Mouse (Mus musculus): ENCODE data around the gene Tmem186. TPM values are rescaled to one million over a fixed set of nuclear protein-coding genes. Genes with fewer than 3 reads are reported as not detected.

The Tmem186 gene
- total RNA-seq, 1 experiment from 2014 or later = 20.9 TPM

- no peak for ATAC-seq (replicated peaks in 1 of 2; ENCODE audit: insufficient read depth in 1 of 2, low FRiP score in 2 of 2, low TSS enrichment in 1 of 2, low read depth in 1 of 2, poor library complexity in 2 of 2, severe bottlenecking in 2 of 2)
Measured at GRCm38 (mm10) chr16:8670041-8671035, 32.8 kb upstream of the Tmem186 start.

- ATAC-seq (replicated peaks in 1 of 2; ENCODE audit: insufficient read depth in 1 of 2, low FRiP score in 2 of 2, low TSS enrichment in 1 of 2, low read depth in 1 of 2, poor library complexity in 2 of 2, severe bottlenecking in 2 of 2) = no peak
Measured at GRCm38 (mm10) chr16:8669432-8669831, 31.9 kb upstream of the Tmem186 start.

GRCm38 (mm10) chr16:8668386-8668785 lies 30.9 kb upstream of the Tmem186 start:
- no peak for ATAC-seq (replicated peaks in 1 of 2; ENCODE audit: insufficient read depth in 1 of 2, low FRiP score in 2 of 2, low TSS enrichment in 1 of 2, low read depth in 1 of 2, poor library complexity in 2 of 2, severe bottlenecking in 2 of 2)

GRCm38 (mm10) chr16:8667814-8668213 lies 30.3 kb upstream of the Tmem186 start:
- ATAC-seq (replicated peaks in 1 of 2; ENCODE audit: insufficient read depth in 1 of 2, low FRiP score in 2 of 2, low TSS enrichment in 1 of 2, low read depth in 1 of 2, poor library complexity in 2 of 2, severe bottlenecking in 2 of 2) = no peak

- peak; percentile 13 to 25; a peak in 2 of 4 replicates for ATAC-seq (replicated peaks in 1 of 2; ENCODE audit: insufficient read depth in 1 of 2, low FRiP score in 2 of 2, low TSS enrichment in 1 of 2, low read depth in 1 of 2, poor library complexity in 2 of 2, severe bottlenecking in 2 of 2)
Measured at GRCm38 (mm10) chr16:8667261-8667660, 29.7 kb upstream of the Tmem186 start.

GRCm38 (mm10) chr16:8666452-8666851 lies 28.9 kb upstream of the Tmem186 start:
- no peak for ATAC-seq (replicated peaks in 1 of 2; ENCODE audit: insufficient read depth in 1 of 2, low FRiP score in 2 of 2, low TSS enrichment in 1 of 2, low read depth in 1 of 2, poor library complexity in 2 of 2, severe bottlenecking in 2 of 2)

- ATAC-seq (replicated peaks in 1 of 2; ENCODE audit: insufficient read depth in 1 of 2, low FRiP score in 2 of 2, low TSS enrichment in 1 of 2, low read depth in 1 of 2, poor library complexity in 2 of 2, severe bottlenecking in 2 of 2) = no peak
Measured at GRCm38 (mm10) chr16:8665367-8665766, 27.9 kb upstream of the Tmem186 start.

GRCm38 (mm10) chr16:8663606-8664539 lies 26.4 kb upstream of the Tmem186 start:
- no peak for ATAC-seq (replicated peaks in 1 of 2; ENCODE audit: insufficient read depth in 1 of 2, low FRiP score in 2 of 2, low TSS enrichment in 1 of 2, low read depth in 1 of 2, poor library complexity in 2 of 2, severe bottlenecking in 2 of 2)

GRCm38 (mm10) chr16:8663022-8663421 lies 25.5 kb upstream of the Tmem186 start:
- no peak for ATAC-seq (replicated peaks in 1 of 2; ENCODE audit: insufficient read depth in 1 of 2, low FRiP score in 2 of 2, low TSS enrichment in 1 of 2, low read depth in 1 of 2, poor library complexity in 2 of 2, severe bottlenecking in 2 of 2)

GRCm38 (mm10) chr16:8658764-8659163 lies 21.3 kb upstream of the Tmem186 start:
- no peak for ATAC-seq (replicated peaks in 1 of 2; ENCODE audit: insufficient read depth in 1 of 2, low FRiP score in 2 of 2, low TSS enrichment in 1 of 2, low read depth in 1 of 2, poor library complexity in 2 of 2, severe bottlenecking in 2 of 2)

- no peak for ATAC-seq (replicated peaks in 1 of 2; ENCODE audit: insufficient read depth in 1 of 2, low FRiP score in 2 of 2, low TSS enrichment in 1 of 2, low read depth in 1 of 2, poor library complexity in 2 of 2, severe bottlenecking in 2 of 2)
Measured at GRCm38 (mm10) chr16:8658349-8658748, 20.8 kb upstream of the Tmem186 start.

- ATAC-seq (replicated peaks in 1 of 2; ENCODE audit: insufficient read depth in 1 of 2, low FRiP score in 2 of 2, low TSS enrichment in 1 of 2, low read depth in 1 of 2, poor library complexity in 2 of 2, severe bottlenecking in 2 of 2) = no peak
Measured at GRCm38 (mm10) chr16:8656256-8656655, 18.7 kb upstream of the Tmem186 start.

GRCm38 (mm10) chr16:8655599-8655998 lies 18.1 kb upstream of the Tmem186 start:
- no peak for ATAC-seq (replicated peaks in 1 of 2; ENCODE audit: insufficient read depth in 1 of 2, low FRiP score in 2 of 2, low TSS enrichment in 1 of 2, low read depth in 1 of 2, poor library complexity in 2 of 2, severe bottlenecking in 2 of 2)

- ATAC-seq (replicated peaks in 1 of 2; ENCODE audit: insufficient read depth in 1 of 2, low FRiP score in 2 of 2, low TSS enrichment in 1 of 2, low read depth in 1 of 2, poor library complexity in 2 of 2, severe bottlenecking in 2 of 2) = no peak
Measured at GRCm38 (mm10) chr16:8655108-8655507, 17.6 kb upstream of the Tmem186 start.

- ATAC-seq (replicated peaks in 1 of 2; ENCODE audit: insufficient read depth in 1 of 2, low FRiP score in 2 of 2, low TSS enrichment in 1 of 2, low read depth in 1 of 2, poor library complexity in 2 of 2, severe bottlenecking in 2 of 2) = no peak
Measured at GRCm38 (mm10) chr16:8650007-8650406, 12.5 kb upstream of the Tmem186 start.

- ATAC-seq (replicated peaks in 1 of 2; ENCODE audit: insufficient read depth in 1 of 2, low FRiP score in 2 of 2, low TSS enrichment in 1 of 2, low read depth in 1 of 2, poor library complexity in 2 of 2, severe bottlenecking in 2 of 2) = no peak
Measured at GRCm38 (mm10) chr16:8645546-8645945, 8.0 kb upstream of the Tmem186 start.

GRCm38 (mm10) chr16:8643855-8644254 lies 6.3 kb upstream of the Tmem186 start:
- ATAC-seq (replicated peaks in 1 of 2; ENCODE audit: insufficient read depth in 1 of 2, low FRiP score in 2 of 2, low TSS enrichment in 1 of 2, low read depth in 1 of 2, poor library complexity in 2 of 2, severe bottlenecking in 2 of 2) = peak; percentile 89 to 95

Measured in hematopoietic stem cell, adult 5-6 weeks (primary cell).